In the genomic region with DNA sequence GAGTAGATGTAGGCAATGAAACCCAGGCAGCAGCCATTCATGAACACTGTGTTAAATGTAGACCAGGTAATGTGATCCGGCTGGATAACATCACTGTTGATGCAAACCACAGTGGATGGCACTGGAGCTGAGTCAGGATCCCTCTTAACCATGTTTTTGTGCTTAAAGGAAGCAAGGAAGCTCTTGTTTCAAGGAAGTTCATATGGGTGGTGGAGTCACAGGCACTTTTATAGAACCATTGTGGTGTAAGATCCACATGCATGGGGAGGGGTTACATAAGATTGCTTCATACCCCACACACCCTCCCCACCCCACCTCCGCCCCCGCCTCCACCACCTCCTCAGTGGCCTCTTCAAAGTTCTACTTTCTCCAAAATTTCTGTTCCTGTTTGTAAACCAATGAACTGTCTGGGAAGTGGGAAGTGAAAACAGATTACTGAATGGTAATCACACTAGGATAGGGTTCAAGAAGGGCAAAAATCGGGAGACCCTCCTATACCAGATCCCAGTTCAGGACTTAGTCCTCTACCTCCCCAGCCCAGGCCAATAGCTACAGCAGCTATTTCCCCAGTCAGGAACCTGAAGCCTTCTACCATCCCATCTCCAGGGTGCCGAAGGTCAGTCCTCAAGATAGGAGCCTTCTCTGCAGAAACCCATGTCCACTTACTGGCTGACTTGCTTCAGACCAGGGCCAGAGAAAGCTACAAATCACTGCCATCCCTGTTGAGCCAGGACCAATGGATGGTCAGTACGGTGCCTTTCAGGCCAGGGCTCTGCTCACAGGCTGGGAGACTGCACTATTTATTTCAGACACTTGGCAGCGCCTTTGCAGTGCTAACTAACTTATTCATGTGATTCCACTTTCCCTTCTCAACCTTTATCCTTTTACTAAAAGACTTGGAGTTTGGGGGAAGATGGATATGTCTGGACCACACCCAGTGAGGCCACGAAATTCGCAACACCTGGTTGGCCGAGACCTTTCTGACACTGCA, we compare ENCODE assay signal across 23 mouse cellular contexts. TPM values are rescaled to one million over a fixed set of nuclear protein-coding genes. Genes with fewer than 3 reads are reported as not detected.
DNase-seq lines count a peak whose midpoint lies in the region; TF ChIP-seq lines count a peak whose summit lies in the region.
"Had no signal": no experiment of that assay in that cellular context is flagged by ENCODE, and none has a peak within 500 bp of the region (broad histone marks: within the 10 kb centered on the region; RNA-seq: fewer than 3 reads in every experiment).

No protein-coding gene starts in this region.

- no peaks in the 10 kb centered on the region for H3K27me3 ChIP-seq in spleen, adult 2 months (ENCODE audit: control insufficient read depth, insufficient read depth, low read length)
- no peaks in the 10 kb centered on the region for H3K27me3 ChIP-seq in megakaryocyte, embryonic 14.5 days (replicated peaks)
- no peaks in the 10 kb centered on the region for H3K27me3 ChIP-seq in cerebellum, adult 2 months (ENCODE audit: control insufficient read depth, insufficient read depth, low read length)
- H3K27me3 ChIP-seq in thymus, adult 2 months (ENCODE audit: control insufficient read depth, insufficient read depth, low read length), result no peaks in the 10 kb centered on the region
- H3K27me3 ChIP-seq: hindbrain, embryonic 15.5 days; limb, embryonic 15.5 days; stomach, embryonic 15.5 days had no signal

- DNase-seq in heart, adult 11 months, result peak; percentile 96
- no peak for DNase-seq in heart, postnatal 25 days (ENCODE audit: low spot score)
- DNase-seq in spleen, adult 2 months (ENCODE audit: low read depth in 1 of 2, low spot score in 2 of 2), result no peak
- DNase-seq in spleen, postnatal 36 days (ENCODE audit: low spot score in 2 of 2), result no peak
- DNase-seq in cerebellum, adult 2 months, result no peak
- DNase-seq in thymus, adult 2 months, result no peak
- no peak for DNase-seq in heart, adult 8-10 months (ENCODE audit: low spot score)
- DNase-seq: cerebellum, adult 18-20 months; kidney, adult 9 months; lung, postnatal 36 days; right cerebral cortex, postnatal 14 days; thymus, postnatal 25 days had no signal

- H3K4me3 ChIP-seq in spleen, adult 2 months (ENCODE audit: extremely low read depth, insufficient read depth, insufficient read length), result no peak overlapping the region
- peak overlapping the region; percentile 59 for H3K4me3 ChIP-seq in megakaryocyte, embryonic 14.5 days (replicated peaks)
- H3K4me3 ChIP-seq in cerebellum, adult 2 months (replicated peaks; ENCODE audit: insufficient read depth, low read depth, low read length), result no peak overlapping the region
- H3K4me3 ChIP-seq in thymus, adult 2 months (ENCODE audit: control insufficient read depth, insufficient read depth, low read length), result no peak overlapping the region
- H3K4me3 ChIP-seq: erythroblast, embryonic 14.5 days; hindbrain, embryonic 15.5 days; limb, embryonic 15.5 days; stomach, embryonic 15.5 days had no signal

- H3K4me1 ChIP-seq in spleen, adult 2 months (ENCODE audit: control insufficient read depth, insufficient read depth, insufficient read length), result no peaks in the 10 kb centered on the region; the same call in 1 of the 2 replicates
- H3K4me1 ChIP-seq in megakaryocyte, embryonic 14.5 days, result peaks cover 53% of the 10 kb centered on the region
- H3K4me1 ChIP-seq in cerebellum, adult 2 months (ENCODE audit: control insufficient read depth, insufficient read depth, low read length), result no peaks in the 10 kb centered on the region
- no peaks in the 10 kb centered on the region for H3K4me1 ChIP-seq in thymus, adult 2 months (replicated peaks; ENCODE audit: control insufficient read depth, insufficient read depth, low read length)
- H3K4me1 ChIP-seq: hindbrain, embryonic 15.5 days; limb, embryonic 15.5 days; stomach, embryonic 15.5 days had no signal

- intact Hi-C loops in heart, postnatal 25 days (cut with DNase I), result no loop called here

- TF ChIP-seq CTCF in spleen, adult 2 months (IDR thresholded peaks at IDR 0.05; ENCODE audit: extremely low read depth, insufficient read depth, insufficient read length, insufficient replicate concordance), result no peak
- no peak for TF ChIP-seq CTCF in cerebellum, adult 2 months (IDR thresholded peaks at IDR 0.05; ENCODE audit: borderline replicate concordance, insufficient read depth, low read depth, low read length)
- TF ChIP-seq CTCF in thymus, adult 2 months (IDR thresholded peaks at IDR 0.05; ENCODE audit: borderline replicate concordance, control insufficient read depth, extremely low read depth, insufficient read depth, low read length, poor library complexity), result no peak

- H3K27ac ChIP-seq in spleen, adult 2 months (ENCODE audit: insufficient read depth, low read length), result peak overlapping the region; percentile 57
- H3K27ac ChIP-seq in cerebellum, adult 2 months (ENCODE audit: insufficient read depth, low read length), result no peak overlapping the region
- H3K27ac ChIP-seq in thymus, adult 2 months (ENCODE audit: control insufficient read depth, insufficient read depth, low read length), result no peak overlapping the region
- H3K27ac ChIP-seq: hindbrain, embryonic 15.5 days; limb, embryonic 15.5 days; stomach, embryonic 15.5 days had no signal

- H3K36me3 ChIP-seq in spleen, adult 2 months (ENCODE audit: control insufficient read depth, insufficient read depth, low read length), result no peaks in the 10 kb centered on the region
- peaks cover 8% of the 10 kb centered on the region for H3K36me3 ChIP-seq in megakaryocyte, embryonic 14.5 days (replicated peaks; ENCODE audit: low read length)
- H3K36me3 ChIP-seq in thymus, adult 2 months (ENCODE audit: control insufficient read depth, insufficient read depth, low read length), result no peaks in the 10 kb centered on the region
- H3K36me3 ChIP-seq: hindbrain, embryonic 15.5 days; limb, embryonic 15.5 days; stomach, embryonic 15.5 days had no signal

- 74% methylated on average over 10 of the region's 10 CpGs for WGBS in spleen, adult 2 months
- WGBS in cerebellum, adult 2 months, result 89% methylated on average over 10 of the region's 10 CpGs
- WGBS in thymus, adult 2 months, result 89% methylated on average over 10 of the region's 10 CpGs

- H3K9me3 ChIP-seq in megakaryocyte, embryonic 14.5 days, result peaks cover 9% of the 10 kb centered on the region
- H3K9me3 ChIP-seq: hindbrain, embryonic 15.5 days; limb, embryonic 15.5 days; stomach, embryonic 15.5 days had no signal

- no peak for TF ChIP-seq POLR2A in spleen, adult 2 months (IDR thresholded peaks at IDR 0.05; ENCODE audit: low read depth, low read length)
- no peak for TF ChIP-seq POLR2A in cerebellum, adult 2 months (IDR thresholded peaks at IDR 0.05; ENCODE audit: borderline replicate concordance, insufficient read depth, low read length)
- no peak for TF ChIP-seq POLR2A in thymus, adult 2 months (IDR thresholded peaks at IDR 0.05; ENCODE audit: control insufficient read depth, extremely low read depth, insufficient read depth, low read length, poor library complexity)

RNA-seq across cellular contexts. Expression of a gene that starts 0.7 kb away (rescaled TPM):
- under 1 TPM in 1 of 2 experiments, not detected in 1; 0.42 TPM for total RNA-seq in heart, postnatal 25 days (2021)
- 25.5 and 45.9 TPM in 2 replicates for polyA plus RNA-seq in spleen, adult 2 months (2012; rRNA removed)
- 0.91 TPM in 1 of 2 replicates, not detected in the other for polyA plus RNA-seq in megakaryocyte, embryonic 14.5 days (2012; ENCODE audit: insufficient read depth, low replicate concordance)
- polyA plus RNA-seq in cerebellum, adult 2 months (2012; rRNA removed), result 0.56 and 0.87 TPM in 2 replicates
- polyA plus RNA-seq in thymus, adult 2 months (2012; rRNA removed), result 4.7 and 5.9 TPM in 2 replicates
- 1 to 10 TPM in 1 of 4 experiments, not detected in 3; 4.9 TPM for total RNA-seq in heart, adult 8-10 months (2022)
- total RNA-seq: layer of hippocampus, adult 18-20 months; left cerebral cortex, postnatal 10 days had no signal
- polyA plus RNA-seq: erythroblast, embryonic 14.5 days had no signal

RNA-seq across cellular contexts. Expression of a gene that starts 6.4 kb away (rescaled TPM):
- total RNA-seq in heart, postnatal 25 days (2021), result 100 to 1,000 TPM; 102 to 111 TPM
- 177 and 277 TPM in 2 replicates for polyA plus RNA-seq in spleen, adult 2 months (2012; rRNA removed)
- 28.6 and 151 TPM in 2 replicates for polyA plus RNA-seq in megakaryocyte, embryonic 14.5 days (2012; ENCODE audit: insufficient read depth, low replicate concordance)
- polyA plus RNA-seq in cerebellum, adult 2 months (2012; rRNA removed), result 44.4 and 47.9 TPM in 2 replicates
- 309 and 397 TPM in 2 replicates for polyA plus RNA-seq in thymus, adult 2 months (2012; rRNA removed)
- 100 to 1,000 TPM in 1 of 4 experiments, 10 to 100 TPM in 3; 83.5 to 104 (median 88.4) TPM for total RNA-seq in heart, adult 8-10 months (2022)

RNA-seq across cellular contexts. Expression of a gene that starts 11.9 kb away (rescaled TPM):
- total RNA-seq in heart, postnatal 25 days (2021), result not detected
- not detected in 2 replicates for polyA plus RNA-seq in spleen, adult 2 months (2012; rRNA removed)
- not detected in 2 replicates for polyA plus RNA-seq in megakaryocyte, embryonic 14.5 days (2012; ENCODE audit: insufficient read depth, low replicate concordance)
- not detected in 2 replicates for polyA plus RNA-seq in cerebellum, adult 2 months (2012; rRNA removed)
- polyA plus RNA-seq in thymus, adult 2 months (2012; rRNA removed), result not detected in 2 replicates
- total RNA-seq in heart, adult 8-10 months (2022), result not detected
- total RNA-seq: adrenal gland, postnatal 4 days; ES-E14; layer of hippocampus, adult 18-20 months; left cerebral cortex, postnatal 10 days had no signal
- polyA plus RNA-seq: erythroblast, embryonic 14.5 days; gonadal fat pad, adult 2 months; heart, embryonic 16.5 days; hindbrain, embryonic 15.5 days; limb, embryonic 15.5 days; stomach, embryonic 15.5 days had no signal

RNA-seq across cellular contexts. Expression of a gene that starts 43.9 kb away (rescaled TPM):
- under 1 TPM in 1 of 2 experiments, not detected in 1; 0.08 TPM for total RNA-seq in heart, postnatal 25 days (2021)
- polyA plus RNA-seq in spleen, adult 2 months (2012; rRNA removed), result 0.79 and 1.9 TPM in 2 replicates
- polyA plus RNA-seq in megakaryocyte, embryonic 14.5 days (2012; ENCODE audit: insufficient read depth, low replicate concordance), result 11.5 and 17.3 TPM in 2 replicates
- 79.0 and 90.6 TPM in 2 replicates for polyA plus RNA-seq in cerebellum, adult 2 months (2012; rRNA removed)
- polyA plus RNA-seq in thymus, adult 2 months (2012; rRNA removed), result 1.4 and 1.6 TPM in 2 replicates
- total RNA-seq in heart, adult 8-10 months (2022), result not detected

RNA-seq across cellular contexts. Expression of a gene that starts 50.0 kb away (rescaled TPM):
- total RNA-seq in heart, postnatal 25 days (2021), result 1 to 10 TPM; 1.6 to 2.8 TPM
- polyA plus RNA-seq in spleen, adult 2 months (2012; rRNA removed), result 159 and 265 TPM in 2 replicates
- 27.5 and 76.2 TPM in 2 replicates for polyA plus RNA-seq in megakaryocyte, embryonic 14.5 days (2012; ENCODE audit: insufficient read depth, low replicate concordance)
- polyA plus RNA-seq in cerebellum, adult 2 months (2012; rRNA removed), result 19.9 and 20.0 TPM in 2 replicates
- polyA plus RNA-seq in thymus, adult 2 months (2012; rRNA removed), result 39.0 and 60.9 TPM in 2 replicates
- total RNA-seq in heart, adult 8-10 months (2022), result 1 to 10 TPM; 1.6 to 6.3 (median 5.0) TPM
